Mouse (Mus musculus) E14TG2a.4 (cell line): Measurements from ENCODE around the gene Bcan.

Source experiments
- H3K27me3 ChIP-seq: 2 replicates; pipeline ENCODE4 v1.6.1; 2014; ENCODE audit warnings: low read length, control low read depth; ENCODE audit not compliant: insufficient read depth
- H3K36me3 ChIP-seq: 2 replicates; pipeline ENCODE4 v1.6.1; 2014; ENCODE audit warnings: low read length, control low read depth; ENCODE audit not compliant: insufficient read depth
- H3K4me1 ChIP-seq: replicated peaks from 2 replicates; pipeline ENCODE4 v1.6.1; 2014; ENCODE audit warnings: low read depth, low read length, control low read depth
- H3K4me3 ChIP-seq: replicated peaks from 2 replicates; pipeline ENCODE4 v1.5.1; 2014; ENCODE audit warnings: mild to moderate bottlenecking, low read length
- H3K9me3 ChIP-seq: 2 replicates; pipeline ENCODE4 v1.6.1; 2014; ENCODE audit warnings: low read length, control low read depth
- CTCF ChIP-seq: conservative IDR thresholded peaks from 2 replicates; pipeline ENCODE4 v1.5.1; 2014; ENCODE audit warnings: low read length
- NANOG ChIP-seq: IDR thresholded peaks from 2 replicates; pipeline ENCODE4 v1.6.1; 2014; ENCODE audit warnings: borderline replicate concordance, low read length, mixed read lengths
- POU5F1 ChIP-seq: IDR thresholded peaks from 2 replicates; pipeline ENCODE4 v1.6.1; 2014; ENCODE audit warnings: low read length, borderline replicate concordance

The Bcan gene

GRCm38 (mm10) chr3:88023192-88024074 is 23.4 kb upstream of the Bcan start:
- Histone ChIP-seq H3K4me1 (peaks cover 19% of the 10 kb centered on the region), H3K36me3 (no peaks in the 10 kb centered on the region), H3K4me3 (peak overlapping the region; percentile 83), H3K27me3 (peaks cover 73% of the 10 kb centered on the region), H3K9me3 (no peaks in the 10 kb centered on the region; the same call in 1 of the 2 replicates)
- TF ChIP-seq POU5F1: no peak
- no peak for TF ChIP-seq CTCF
- TF ChIP-seq NANOG: no peak

- Histone ChIP-seq H3K4me3 (peak overlapping the region; percentile 83), H3K4me1 (peaks cover 18% of the 10 kb centered on the region), H3K27me3 (peaks cover 77% of the 10 kb centered on the region), H3K36me3 (no peaks in the 10 kb centered on the region), H3K9me3 (no peaks in the 10 kb centered on the region)
- TF ChIP-seq POU5F1 (no peak), NANOG (no peak), CTCF (no peak)
Measured at GRCm38 (mm10) chr3:88022322-88023191, 22.5 kb upstream of the Bcan start.

GRCm38 (mm10) chr3:88010634-88011265 is 10.7 kb upstream of the Bcan start:
- TF ChIP-seq CTCF: peak; percentile 83
- TF ChIP-seq NANOG: no peak

GRCm38 (mm10) chr3:88005822-88006786 is 6.1 kb upstream of the Bcan start:
- Histone ChIP-seq H3K4me3 (no peak overlapping the region), H3K36me3 (no peaks in the 10 kb centered on the region), H3K4me1 (peaks cover 21% of the 10 kb centered on the region), H3K27me3 (peaks cover 48% of the 10 kb centered on the region), H3K9me3 (no peaks in the 10 kb centered on the region)
- TF ChIP-seq CTCF (peak; percentile 99), NANOG (no peak)

More at GRCm38 (mm10) chr3:88010634-88011265, 10.7 kb upstream of the Bcan start:
- Histone ChIP-seq H3K36me3 (no peaks in the 10 kb centered on the region), H3K9me3 (no peaks in the 10 kb centered on the region), H3K4me1 (peaks cover 6% of the 10 kb centered on the region), H3K27me3 (peaks cover 12% of the 10 kb centered on the region), H3K4me3 (no peak overlapping the region)

GRCm38 (mm10) chr3:88002291-88002976 is 2.4 kb upstream of the Bcan start:
- Histone ChIP-seq H3K4me3 (peak overlapping the region; percentile 59), H3K36me3 (no peaks in the 10 kb centered on the region), H3K4me1 (peaks cover 41% of the 10 kb centered on the region), H3K9me3 (no peaks in the 10 kb centered on the region), H3K27me3 (peaks cover 77% of the 10 kb centered on the region)
- no peak for TF ChIP-seq POU5F1
- TF ChIP-seq CTCF: 0 out of 2 replicates have a peak, but pooled peaks have one; percentile 9
- TF ChIP-seq NANOG: no peak

- H3K4me1 ChIP-seq: peaks cover 50% of the 10 kb centered on the region
- H3K27me3 ChIP-seq: peaks cover 92% of the 10 kb centered on the region
- peak overlapping the region; percentile 83 for H3K4me3 ChIP-seq
- H3K9me3 ChIP-seq: peaks cover 7% of the 10 kb centered on the region; the same call in 1 of the 2 replicates
- no peak for TF ChIP-seq CTCF
- TF ChIP-seq NANOG: no peak
- TF ChIP-seq POU5F1: no peak
- H3K36me3 ChIP-seq: no peaks in the 10 kb centered on the region
Measured at GRCm38 (mm10) chr3:88000816-88001595, 976 bp upstream of the Bcan start.
